Mouse (Mus musculus) layer of hippocampus, adult 2 months (tissue): ENCODE measurements around the gene Stat6. TPM values are rescaled to one million over a fixed set of nuclear protein-coding genes. Genes with fewer than 3 reads are reported as not detected.

Experiments
- DNase-seq, 2 experiments: peaks; one replicate each; pipeline ENCODE4 v3.0.0; 2022; ENCODE audit warnings: low spot score in 2 of 2
- H3K27ac ChIP-seq: fragments of 200-600 bp; 2 replicates; pipeline ENCODE4 v1.8.1; 2022
- H3K4me3 ChIP-seq: fragments of 200-600 bp; 2 replicates; pipeline ENCODE4 v1.8.1; 2022; ENCODE audit warnings: mild to moderate bottlenecking
- CTCF ChIP-seq: fragments of 200-600 bp; conservative IDR thresholded peaks from 2 replicates; pipeline ENCODE4 v1.8.1; 2022; ENCODE audit warnings: antibody characterized with exemption, mild to moderate bottlenecking, moderate library complexity
- total RNA-seq, 2 experiments: library from RNA; stranded (reverse); gene quantifications; 2 replicates each; pipeline ENCODE4 v1.2.3; 2021

The Stat6 gene
- total RNA-seq, 2 experiments from 2014 or later: 6.4 to 6.7 TPM

DNA sequence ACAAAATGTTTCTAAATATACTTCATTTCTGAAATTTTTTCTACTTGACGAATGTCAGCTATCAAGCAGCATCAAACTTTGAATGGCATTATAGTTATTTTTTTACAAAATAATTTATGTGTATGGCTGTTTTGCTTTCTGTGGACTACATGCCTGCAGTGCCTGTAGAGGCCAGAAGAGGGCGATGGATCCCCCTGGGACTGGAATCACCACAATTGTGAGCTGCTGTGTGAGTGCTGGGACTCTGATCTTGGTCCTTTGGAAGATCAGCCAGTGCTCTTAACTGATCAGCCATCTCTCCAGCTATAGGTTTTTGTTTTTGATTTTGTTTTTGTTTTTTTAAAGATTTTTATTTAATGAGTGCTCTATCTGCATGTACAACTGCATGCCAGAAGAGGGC, 28.5 kb downstream of the Stat6 start:
- H3K27ac ChIP-seq: no peak overlapping the region
- DNase-seq: no peak
- no peak overlapping the region for H3K4me3 ChIP-seq
- peak; percentile 75 for TF ChIP-seq CTCF

DNA sequence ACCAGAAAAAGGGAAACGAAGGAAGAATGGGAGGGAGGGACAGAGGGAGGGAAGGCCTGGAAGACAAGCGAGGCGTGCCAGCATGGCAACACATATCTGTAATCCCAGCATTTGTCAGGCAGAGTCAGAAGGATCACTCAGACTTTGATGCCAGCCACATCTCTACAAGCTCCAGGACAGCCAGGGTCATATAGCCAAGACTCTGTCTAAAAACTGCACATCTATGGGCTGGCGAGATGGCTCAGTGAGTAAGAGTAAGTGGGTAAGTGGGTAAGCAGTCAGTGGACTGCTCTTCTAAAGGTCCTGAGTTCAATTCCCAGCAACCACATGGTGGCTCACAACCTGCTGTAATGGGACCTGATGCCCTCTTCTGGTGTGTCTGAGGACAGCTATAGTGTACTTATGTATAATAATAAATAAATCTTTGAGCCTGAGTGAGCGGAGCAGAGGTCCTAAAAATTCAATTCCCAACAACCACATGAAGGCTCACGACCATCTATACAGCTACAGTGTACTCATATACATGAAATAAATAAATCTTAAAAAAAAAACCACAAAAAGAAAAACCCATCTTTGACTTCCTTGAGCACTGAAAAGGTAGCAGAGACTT, 31.4 kb downstream of the Stat6 start:
- Histone ChIP-seq H3K27ac (peak overlapping the region; percentile 3; the same call in 1 of the 2 replicates), H3K4me3 (no peak overlapping the region)
- no peak for TF ChIP-seq CTCF
- DNase-seq: no peak

DNA sequence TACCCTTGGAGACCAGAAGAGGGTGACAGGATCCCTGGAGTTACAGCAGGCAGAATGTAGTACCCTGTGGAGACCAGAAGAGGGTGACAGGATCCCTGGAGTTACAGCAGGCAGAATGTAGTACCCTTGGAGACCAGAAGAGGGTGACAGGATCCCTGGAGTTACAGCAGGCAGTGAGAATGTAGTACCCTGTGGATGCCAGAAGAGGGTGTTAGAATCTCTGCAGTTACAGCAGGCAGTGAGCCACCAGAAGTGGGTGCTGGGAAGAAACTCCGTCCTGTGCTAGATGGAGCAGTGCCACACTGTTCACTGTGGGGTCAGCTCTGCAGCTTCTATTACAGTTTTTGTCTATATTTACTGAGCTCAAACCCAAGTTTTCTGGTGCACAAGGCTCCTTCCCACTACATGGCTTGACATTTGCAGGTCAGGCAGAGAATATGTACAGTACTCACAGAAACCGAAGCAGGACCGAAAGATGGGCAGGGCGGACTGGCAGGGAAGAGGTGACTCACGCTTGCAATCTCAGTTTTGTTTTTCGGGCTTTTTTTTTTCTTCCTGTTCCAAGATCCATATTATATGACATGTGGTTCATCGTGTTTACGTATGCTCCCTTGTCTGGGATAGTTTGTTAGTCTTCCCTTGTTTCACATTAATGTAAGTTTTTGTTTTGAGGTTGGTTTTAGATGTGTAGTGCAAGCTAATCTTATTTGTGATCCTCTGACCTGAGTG, 32.2 kb downstream of the Stat6 start:
- Histone ChIP-seq H3K4me3 (no peak overlapping the region; the same call in 1 of the 2 replicates), H3K27ac (peak overlapping the region; percentile 79)
- TF ChIP-seq CTCF: peak; percentile 92
- DNase-seq: peak; percentile 92 to 93

DNA sequence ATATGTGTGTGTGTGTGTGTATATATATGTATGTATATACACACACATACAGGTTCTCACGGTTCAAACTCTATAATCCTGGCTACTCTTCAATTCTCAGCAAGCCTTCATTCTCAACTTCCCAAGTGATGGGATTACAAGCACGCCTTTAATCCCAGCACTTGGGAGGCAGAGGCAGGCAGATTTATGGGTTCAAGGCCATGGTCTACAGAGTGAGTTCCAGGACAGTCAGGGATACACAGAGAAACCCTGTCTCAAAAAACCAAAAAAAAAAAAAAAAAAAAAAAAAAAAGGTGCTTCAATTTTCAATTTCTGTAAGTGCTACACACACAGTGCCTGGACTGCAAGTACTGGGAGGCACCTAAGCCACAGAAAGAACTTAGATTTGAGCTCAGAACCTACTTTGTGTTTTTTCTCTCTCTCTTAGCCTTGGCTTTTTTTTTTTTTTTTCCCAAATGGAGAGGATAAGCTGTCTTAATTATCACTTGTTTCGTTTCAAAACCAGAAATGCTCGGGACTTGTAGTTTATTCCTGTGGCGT, 33.1 kb downstream of the Stat6 start:
- H3K27ac ChIP-seq: peak overlapping the region; percentile 89
- DNase-seq: no peak
- H3K4me3 ChIP-seq: peak overlapping the region; percentile 63
- TF ChIP-seq CTCF: no peak

GRCm38 (mm10) chr10:127676691-127677548, 34.1 kb downstream of the Stat6 start:
- peak; percentile 90 to 96 for DNase-seq
- TF ChIP-seq CTCF: no peak
- Histone ChIP-seq H3K27ac (peak overlapping the region; percentile 89), H3K4me3 (peak overlapping the region; percentile 73)

DNA sequence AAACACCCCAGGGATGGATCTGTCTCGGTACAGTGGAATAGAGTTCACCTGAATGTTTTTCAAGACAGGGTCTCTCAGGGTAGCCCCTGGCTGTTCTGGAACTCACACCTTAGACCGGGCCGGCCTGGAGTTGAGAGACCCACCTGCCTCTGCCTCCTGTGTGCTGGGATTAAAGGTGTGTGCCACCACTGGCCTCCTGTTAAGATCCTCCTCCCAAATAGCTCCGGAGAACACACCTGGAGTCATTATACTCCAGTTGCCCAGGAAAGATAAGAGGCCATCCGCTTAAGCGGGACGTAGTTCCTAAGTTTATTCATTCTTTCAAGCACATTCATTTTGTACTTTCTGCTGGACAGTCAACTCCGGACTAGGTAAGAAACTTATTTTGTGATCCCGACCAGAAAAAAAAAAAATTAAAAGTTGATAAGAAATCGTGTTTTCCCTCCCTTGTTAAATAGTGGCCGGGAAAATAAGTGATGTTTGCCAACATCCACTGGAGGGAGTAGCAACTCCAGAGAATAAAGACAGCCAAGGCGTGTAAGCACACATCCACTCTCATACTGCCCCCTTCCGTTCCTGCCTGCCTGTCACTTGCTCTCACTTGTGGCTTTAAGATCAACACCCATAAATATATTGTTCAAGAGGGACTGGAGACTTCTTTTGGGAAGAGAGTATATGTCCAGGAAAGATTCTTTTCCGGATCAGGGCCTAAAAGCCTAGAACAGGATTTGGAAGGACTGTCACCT, 35.0 kb downstream of the Stat6 start:
- peak; percentile 68 to 74 for DNase-seq
- TF ChIP-seq CTCF: peak; percentile 84
- no peak overlapping the region for H3K27ac ChIP-seq
- H3K4me3 ChIP-seq: peak overlapping the region; percentile 73

- no peak for TF ChIP-seq CTCF
- H3K4me3 ChIP-seq: no peak overlapping the region
- H3K27ac ChIP-seq: no peak overlapping the region
- DNase-seq: no peak
Measured at GRCm38 (mm10) chr10:127679208-127679607, 36.4 kb downstream of the Stat6 start.

GRCm38 (mm10) chr10:127679881-127680280, 37.1 kb downstream of the Stat6 start:
- TF ChIP-seq CTCF: no peak
- Histone ChIP-seq H3K4me3 (no peak overlapping the region), H3K27ac (no peak overlapping the region)
- no peak for DNase-seq

GRCm38 (mm10) chr10:127682886-127683285, 40.1 kb downstream of the Stat6 start:
- no peak for DNase-seq
- Histone ChIP-seq H3K27ac (no peak overlapping the region), H3K4me3 (no peak overlapping the region)
- no peak for TF ChIP-seq CTCF

DNA sequence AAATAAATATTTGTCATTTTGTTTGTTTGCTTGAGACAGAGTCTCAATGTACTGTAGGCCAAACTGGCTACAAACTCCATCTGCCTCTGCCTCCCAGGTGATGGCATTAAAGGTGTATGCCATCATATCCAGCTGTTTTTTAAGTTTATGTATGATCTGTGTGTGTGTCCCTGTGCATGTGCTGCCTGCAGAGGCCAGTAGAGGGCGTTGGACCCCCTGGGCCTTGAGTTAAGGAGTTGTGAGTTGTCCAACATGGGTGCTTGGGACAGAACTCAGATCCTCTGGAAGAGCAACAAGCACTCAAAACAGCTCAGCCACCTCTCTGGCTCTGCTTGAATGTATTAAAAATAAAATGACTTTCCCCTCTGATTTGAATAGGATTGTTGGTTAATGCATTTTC, 48.3 kb downstream of the Stat6 start:
- no peak for DNase-seq
- no peak overlapping the region for H3K4me3 ChIP-seq
- TF ChIP-seq CTCF: peak; percentile 47
- no peak overlapping the region for H3K27ac ChIP-seq

GRCm38 (mm10) chr10:127694636-127695035, 51.9 kb downstream of the Stat6 start:
- H3K27ac ChIP-seq: no peak overlapping the region
- DNase-seq: no peak
- no peak overlapping the region for H3K4me3 ChIP-seq
- peak; percentile 91 for TF ChIP-seq CTCF

DNA sequence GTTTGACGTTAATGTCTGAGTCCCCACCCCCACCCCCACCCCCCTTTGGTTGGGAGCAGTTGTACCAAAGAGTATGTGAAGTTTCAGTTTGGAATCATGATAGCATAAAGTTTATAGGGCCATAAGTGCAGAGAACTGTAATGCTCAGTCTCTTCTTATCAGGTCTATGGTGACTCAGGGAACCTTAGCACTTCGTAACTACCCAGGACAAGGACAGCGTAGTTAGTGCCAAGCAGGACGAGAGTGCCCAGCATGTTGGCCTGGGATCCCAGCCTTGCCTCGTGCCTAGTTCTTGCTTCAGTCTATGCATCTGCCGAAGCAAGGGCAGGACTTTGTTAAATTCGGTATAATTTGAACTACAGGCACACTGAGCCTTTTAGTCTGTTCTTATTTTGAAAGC, 53.0 kb downstream of the Stat6 start:
- no peak overlapping the region for H3K27ac ChIP-seq
- no peak overlapping the region for H3K4me3 ChIP-seq
- no peak for TF ChIP-seq CTCF
- no peak for DNase-seq
